Mouse (Mus musculus) forebrain, embryonic 13.5 days (tissue): ENCODE data around the gene Rnf216. TPM values are rescaled to one million over a fixed set of nuclear protein-coding genes. Genes with fewer than 3 reads are reported as not detected.

Experiments
- ATAC-seq: fragments of 200-750 bp; cut with Nextera tagmentation; 2 replicates; pipeline ENCODE4 v1.8.0; 2017
- H3K27ac ChIP-seq: fragments of 300-500 bp; sonication (generic); 2 replicates; pipeline ENCODE4 v1.5.1; 2015; ENCODE audit warnings: inconsistent platforms, mild to moderate bottlenecking, moderate library complexity
- H3K27me3 ChIP-seq: fragments of 300-500 bp; sonication (generic); 2 replicates; pipeline ENCODE4 v1.6.1; 2015; ENCODE audit warnings: mild to moderate bottlenecking, inconsistent platforms
- H3K36me3 ChIP-seq: fragments of 300-500 bp; sonication (generic); 2 replicates; pipeline ENCODE4 v1.6.1; 2015; ENCODE audit warnings: mild to moderate bottlenecking, inconsistent platforms; ENCODE audit not compliant: poor library complexity, severe bottlenecking
- H3K4me1 ChIP-seq: fragments of 300-500 bp; sonication (generic); 2 replicates; pipeline ENCODE4 v1.6.1; 2015; ENCODE audit warnings: inconsistent platforms
- H3K4me2 ChIP-seq: fragments of 300-500 bp; sonication (generic); 2 replicates; pipeline ENCODE4 v1.6.1; 2015; ENCODE audit warnings: inconsistent platforms, mild to moderate bottlenecking, moderate library complexity
- H3K4me3 ChIP-seq: fragments of 300-500 bp; sonication (generic); 2 replicates; pipeline ENCODE4 v1.5.1; 2015; ENCODE audit warnings: mild to moderate bottlenecking, inconsistent platforms
- H3K9ac ChIP-seq: fragments of 300-500 bp; sonication (generic); 2 replicates; pipeline ENCODE4 v1.6.1; 2015; ENCODE audit warnings: mild to moderate bottlenecking, inconsistent platforms
- H3K9me3 ChIP-seq: fragments of 300-500 bp; sonication (generic); replicated peaks from 2 replicates; pipeline ENCODE4 v1.6.1; 2016; ENCODE audit warnings: inconsistent platforms
- WGBS: fragments of 180-500 bp; shearing (Covaris S2); methylation state at CpG from one replicate; pipeline ENCODE4 v1.1.7; 2015; 5-methylcytosine and 5-hydroxymethylcytosine counted together
- polyA plus RNA-seq: library from polyadenylated mRNA; unstranded; fragments of >200 nt; fragmentation: Nextera tagmentation; extraction: Ambion mirVana; gene quantifications from 2 replicates; pipeline ENCODE4 v1.2.1, GENCODE M21; 2015

The Rnf216 gene
- polyA plus RNA-seq, 1 experiment from 2014 or later: 36.7 TPM

DNA sequence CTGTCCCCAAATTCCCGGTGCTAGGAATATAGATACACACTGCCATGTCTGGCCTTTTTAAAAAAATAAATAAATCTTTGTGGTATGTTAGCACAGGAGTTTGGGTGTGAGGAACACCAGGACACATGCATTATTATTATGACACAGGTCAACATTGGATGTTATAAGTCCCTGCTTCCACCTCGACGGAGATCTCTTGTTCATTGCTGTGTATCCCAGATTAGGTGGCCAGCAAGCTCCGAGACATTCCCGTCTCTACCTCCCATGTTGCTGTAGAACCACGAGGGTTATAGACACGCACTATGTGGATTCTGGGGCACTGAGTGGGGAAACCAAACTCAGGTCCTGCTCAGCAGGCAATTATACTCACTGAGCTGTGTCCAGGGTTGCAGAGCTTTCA lies 17.5 kb downstream of the Rnf216 start:
- WGBS: 93% methylated on average over 7 of the region's 7 CpGs
- no peak for ATAC-seq

DNA sequence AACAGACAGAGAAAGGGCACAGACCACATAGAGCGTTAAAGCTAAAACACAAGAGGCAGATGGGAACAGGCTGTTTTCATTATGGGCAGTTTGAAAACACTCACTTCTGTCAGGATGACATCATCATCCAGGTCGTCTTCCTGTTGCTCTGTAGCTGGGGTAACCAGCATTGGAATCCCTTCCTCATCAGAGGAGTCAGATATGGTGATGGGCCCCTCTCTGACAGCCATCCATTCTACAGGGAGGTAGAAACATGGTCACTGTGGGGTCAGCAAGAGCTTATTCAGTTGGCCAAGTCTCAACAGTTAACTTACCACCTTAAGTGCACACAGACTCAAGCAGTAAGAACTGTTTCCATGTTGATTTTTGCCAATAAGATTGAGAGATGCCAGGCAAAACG lies 19.9 kb downstream of the Rnf216 start:
- Histone ChIP-seq H3K4me3 (no peak overlapping the region), H3K27ac (no peak overlapping the region), H3K36me3 (peaks cover 50% of the 10 kb centered on the region), H3K9ac (no peak overlapping the region), H3K4me2 (no peak overlapping the region), H3K27me3 (no peaks in the 10 kb centered on the region), H3K4me1 (no peaks in the 10 kb centered on the region), H3K9me3 (no peaks in the 10 kb centered on the region)
- 70% methylated on average over 3 of the region's 3 CpGs for WGBS
- no peak for ATAC-seq

More for the DNA sequence above, 17.5 kb downstream of the Rnf216 start:
- Histone ChIP-seq H3K9me3 (no peaks in the 10 kb centered on the region), H3K9ac (no peak overlapping the region), H3K4me1 (peaks cover 2% of the 10 kb centered on the region), H3K27me3 (no peaks in the 10 kb centered on the region), H3K27ac (no peak overlapping the region), H3K36me3 (peaks cover 26% of the 10 kb centered on the region), H3K4me3 (no peak overlapping the region), H3K4me2 (no peak overlapping the region)

DNA sequence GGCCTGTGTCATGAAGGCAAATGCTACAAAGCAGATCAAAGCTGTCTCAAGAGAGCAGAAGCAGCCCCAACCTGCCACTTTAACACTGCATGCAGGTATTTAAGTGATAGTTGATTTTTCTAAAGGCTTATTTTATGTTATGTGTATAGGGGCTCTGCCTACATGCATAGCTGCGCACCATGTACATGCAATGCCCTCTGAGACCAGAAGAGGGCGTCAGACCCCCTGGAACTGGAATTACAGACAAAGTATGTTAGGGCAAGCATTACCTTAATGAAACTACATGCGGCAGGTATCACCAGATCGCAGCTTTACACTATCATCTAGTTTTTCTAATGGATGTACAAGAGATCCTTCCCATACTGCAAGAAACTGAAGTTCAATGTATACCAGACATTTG lies 27.9 kb downstream of the Rnf216 start:
- Histone ChIP-seq H3K27me3 (no peaks in the 10 kb centered on the region), H3K9ac (no peak overlapping the region), H3K9me3 (no peaks in the 10 kb centered on the region), H3K4me1 (no peaks in the 10 kb centered on the region), H3K36me3 (peaks cover 84% of the 10 kb centered on the region), H3K27ac (no peak overlapping the region), H3K4me2 (no peak overlapping the region), H3K4me3 (no peak overlapping the region)
- 64% methylated on average over 4 of the region's 4 CpGs for WGBS
- ATAC-seq: no peak

DNA sequence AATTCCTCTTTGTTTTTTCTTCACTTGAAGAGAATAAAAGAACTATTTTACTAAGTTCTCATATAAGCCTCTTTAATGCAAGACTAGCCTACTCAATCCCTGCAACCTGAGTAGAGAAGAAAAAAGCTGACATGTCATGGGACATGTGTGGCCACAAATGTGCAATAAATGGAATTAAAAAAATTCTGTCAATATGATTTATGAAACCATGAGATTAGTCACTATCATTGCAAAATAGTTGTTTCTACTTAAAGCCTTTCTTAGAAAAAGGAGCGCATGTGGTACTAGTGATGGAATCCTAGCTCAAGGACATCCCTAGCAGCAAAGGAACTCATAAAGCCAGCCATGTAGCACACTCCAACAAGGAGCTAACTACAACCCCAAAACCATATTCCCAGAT lies 33.0 kb downstream of the Rnf216 start:
- H3K36me3 ChIP-seq: peaks cover 91% of the 10 kb centered on the region
- H3K9me3 ChIP-seq: no peaks in the 10 kb centered on the region
- ATAC-seq: no peak
- no peaks in the 10 kb centered on the region for H3K27me3 ChIP-seq
- H3K9ac ChIP-seq: no peak overlapping the region
- H3K27ac ChIP-seq: no peak overlapping the region
- 100% methylated on average over 1 of the region's 1 CpGs for WGBS
- no peak overlapping the region for H3K4me2 ChIP-seq
- H3K4me3 ChIP-seq: no peak overlapping the region
- no peaks in the 10 kb centered on the region for H3K4me1 ChIP-seq

DNA sequence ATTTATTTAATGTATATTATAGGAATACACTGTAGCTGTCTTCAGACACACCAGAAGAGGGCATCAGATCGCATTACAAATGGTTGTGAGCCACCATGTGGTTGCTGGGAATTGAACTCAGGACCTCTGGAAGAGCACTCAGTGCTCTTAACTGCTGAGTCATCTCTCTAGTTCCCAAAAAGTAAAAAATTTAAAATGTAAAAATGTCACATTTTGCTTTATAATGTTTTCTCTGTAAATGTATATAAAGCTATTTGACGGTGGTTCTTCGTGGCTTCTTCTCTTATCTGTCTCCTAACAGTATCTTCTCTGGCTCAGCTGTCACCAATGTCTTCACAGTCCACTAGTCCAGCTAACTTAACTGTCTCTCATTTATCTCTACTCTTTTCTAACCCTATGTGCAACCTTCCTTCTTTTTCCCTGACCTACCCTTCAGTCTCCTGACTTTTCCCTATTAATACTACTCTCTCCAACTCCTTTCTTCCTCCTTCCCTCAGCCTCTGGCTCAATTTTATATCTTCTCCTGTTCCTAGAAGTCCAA lies 36.1 kb downstream of the Rnf216 start:
- Histone ChIP-seq H3K9ac (no peak overlapping the region), H3K27ac (no peak overlapping the region), H3K36me3 (peaks cover 91% of the 10 kb centered on the region), H3K27me3 (no peaks in the 10 kb centered on the region), H3K4me2 (no peak overlapping the region), H3K9me3 (no peaks in the 10 kb centered on the region), H3K4me1 (no peaks in the 10 kb centered on the region), H3K4me3 (no peak overlapping the region)
- no peak for ATAC-seq
- 95% methylated on average over 3 of the region's 3 CpGs for WGBS

DNA sequence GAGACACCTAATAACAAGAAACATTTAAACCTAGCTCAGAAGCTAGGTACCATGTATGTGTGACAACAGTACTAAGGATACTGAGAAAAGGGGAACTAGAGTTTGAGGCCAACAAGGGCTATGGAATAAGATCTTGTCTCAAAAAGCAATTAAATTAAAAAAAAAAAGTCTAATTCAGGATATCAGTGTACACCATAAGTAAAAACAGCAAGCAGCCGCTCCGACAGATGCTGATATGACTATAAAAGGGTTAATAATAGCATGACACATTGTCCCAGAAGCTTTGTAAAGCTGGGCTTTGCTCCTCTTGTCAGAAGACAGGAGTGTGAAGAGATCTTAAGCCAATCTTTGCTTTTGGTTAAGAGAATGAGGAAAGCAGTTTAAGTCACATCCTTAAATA lies 36.8 kb downstream of the Rnf216 start:
- Histone ChIP-seq H3K4me3 (no peak overlapping the region), H3K27me3 (no peaks in the 10 kb centered on the region), H3K4me1 (no peaks in the 10 kb centered on the region), H3K27ac (no peak overlapping the region), H3K9me3 (no peaks in the 10 kb centered on the region), H3K36me3 (peaks cover 86% of the 10 kb centered on the region), H3K4me2 (no peak overlapping the region), H3K9ac (no peak overlapping the region)
- 93% methylated on average over 2 of the region's 2 CpGs for WGBS
- no peak for ATAC-seq

DNA sequence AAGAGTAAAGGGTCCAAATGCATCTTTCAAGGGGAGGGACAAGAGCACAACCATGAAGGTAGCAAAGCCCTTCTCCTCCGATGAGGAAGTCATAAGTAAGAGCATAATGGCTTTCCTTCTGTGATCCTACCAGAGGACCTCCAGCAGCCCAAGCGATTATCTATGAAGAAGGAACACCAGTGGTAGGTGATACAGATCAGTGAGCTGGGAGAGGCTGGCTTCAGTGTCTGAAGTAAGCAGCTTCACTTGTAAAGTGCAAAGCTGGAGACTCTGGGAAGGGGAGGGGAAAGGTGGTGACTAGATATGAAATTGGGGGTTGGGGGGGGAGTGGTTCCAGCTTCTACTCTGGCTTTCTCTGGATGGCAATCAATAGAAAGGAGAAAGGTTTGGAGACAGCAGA lies 43.7 kb downstream of the Rnf216 start:
- no peak overlapping the region for H3K9ac ChIP-seq
- H3K27ac ChIP-seq: no peak overlapping the region
- H3K4me3 ChIP-seq: no peak overlapping the region
- peaks cover 61% of the 10 kb centered on the region for H3K36me3 ChIP-seq
- H3K4me2 ChIP-seq: no peak overlapping the region
- 96% methylated on average over 2 of the region's 2 CpGs for WGBS
- no peaks in the 10 kb centered on the region for H3K27me3 ChIP-seq
- no peaks in the 10 kb centered on the region for H3K9me3 ChIP-seq
- no peak for ATAC-seq
- no peaks in the 10 kb centered on the region for H3K4me1 ChIP-seq

DNA sequence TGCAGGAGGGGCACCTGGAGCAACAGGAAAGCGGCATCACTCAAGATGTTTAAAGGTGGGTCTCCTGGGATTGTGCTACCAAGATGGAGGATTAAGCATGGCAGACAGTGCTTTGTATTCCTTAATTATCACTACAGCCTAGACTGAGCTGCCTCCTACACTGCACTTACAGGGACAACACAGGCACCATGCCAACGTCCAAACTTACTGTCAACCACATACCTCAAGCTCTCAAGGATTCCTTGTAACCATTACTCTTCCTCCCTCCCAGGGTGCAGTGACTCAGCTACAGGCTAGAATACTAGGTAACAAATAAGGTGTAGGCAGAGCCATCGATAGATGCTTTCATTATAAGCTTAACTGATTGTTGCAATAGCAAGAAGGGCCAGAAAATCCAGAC lies 44.4 kb downstream of the Rnf216 start:
- H3K9me3 ChIP-seq: no peaks in the 10 kb centered on the region
- H3K27ac ChIP-seq: no peak overlapping the region
- peaks cover 62% of the 10 kb centered on the region for H3K36me3 ChIP-seq
- H3K4me1 ChIP-seq: no peaks in the 10 kb centered on the region
- no peaks in the 10 kb centered on the region for H3K27me3 ChIP-seq
- WGBS: 95% methylated on average over 3 of the region's 3 CpGs
- H3K4me2 ChIP-seq: no peak overlapping the region
- H3K4me3 ChIP-seq: no peak overlapping the region
- no peak overlapping the region for H3K9ac ChIP-seq
- no peak for ATAC-seq

DNA sequence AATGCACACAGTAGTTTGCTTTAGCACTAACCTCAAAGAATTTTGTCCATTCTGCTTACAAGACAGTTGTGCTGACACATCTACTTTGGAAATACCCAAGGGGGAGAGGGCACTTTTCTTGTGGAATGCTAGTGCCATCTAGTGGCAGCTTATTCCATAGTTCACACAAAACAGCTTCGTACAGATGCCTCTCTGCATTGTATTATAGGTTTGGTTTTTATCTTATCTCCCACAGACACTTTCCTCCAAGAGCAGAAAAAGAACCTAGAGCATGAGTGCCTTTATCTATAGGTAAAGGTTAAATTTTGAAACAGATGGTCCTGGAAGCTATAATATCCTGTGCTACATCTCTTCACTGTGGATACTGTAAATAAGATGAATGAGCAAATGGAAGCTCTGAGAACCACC lies 46.2 kb downstream of the Rnf216 start:
- peaks cover 63% of the 10 kb centered on the region for H3K36me3 ChIP-seq
- WGBS: 12% methylated on average over 1 of the region's 1 CpGs
- 0 out of 2 replicates have a peak, but pooled peaks have one; percentile 43 for ATAC-seq
- H3K9ac ChIP-seq: no peak overlapping the region
- H3K27me3 ChIP-seq: no peaks in the 10 kb centered on the region
- no peak overlapping the region for H3K4me3 ChIP-seq
- no peak overlapping the region; the same call in 1 of the 2 replicates for H3K27ac ChIP-seq
- no peak overlapping the region for H3K4me2 ChIP-seq
- H3K9me3 ChIP-seq: no peaks in the 10 kb centered on the region
- H3K4me1 ChIP-seq: no peaks in the 10 kb centered on the region

DNA sequence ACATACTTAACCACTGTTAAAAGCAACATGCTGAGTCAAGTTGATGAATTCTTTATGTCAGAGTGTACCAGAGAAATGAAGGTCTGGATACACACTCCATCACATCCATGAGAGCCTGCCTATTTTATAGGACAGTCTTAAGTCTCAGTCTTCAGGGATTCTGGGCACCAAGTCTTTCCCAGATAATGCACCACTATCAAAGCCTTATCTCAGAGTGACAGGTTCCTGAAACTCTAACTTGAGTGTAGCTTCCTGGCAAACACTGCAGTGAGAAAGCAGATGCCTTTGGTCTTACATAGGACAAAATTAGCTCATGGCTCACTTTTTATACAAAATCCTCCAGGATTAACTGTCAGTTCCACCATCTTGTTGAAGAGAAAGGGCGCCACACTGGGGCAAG lies 46.7 kb downstream of the Rnf216 start:
- H3K27me3 ChIP-seq: no peaks in the 10 kb centered on the region
- H3K9me3 ChIP-seq: no peaks in the 10 kb centered on the region
- 100% methylated on average over 1 of the region's 1 CpGs for WGBS
- no peak overlapping the region for H3K4me2 ChIP-seq
- peaks cover 67% of the 10 kb centered on the region for H3K36me3 ChIP-seq
- 0 out of 2 replicates have a peak, but pooled peaks cover 3% of the 10 kb centered on the region for H3K4me1 ChIP-seq
- H3K9ac ChIP-seq: no peak overlapping the region
- H3K27ac ChIP-seq: no peak overlapping the region; the same call in 1 of the 2 replicates
- no peak overlapping the region for H3K4me3 ChIP-seq
- no peak for ATAC-seq

DNA sequence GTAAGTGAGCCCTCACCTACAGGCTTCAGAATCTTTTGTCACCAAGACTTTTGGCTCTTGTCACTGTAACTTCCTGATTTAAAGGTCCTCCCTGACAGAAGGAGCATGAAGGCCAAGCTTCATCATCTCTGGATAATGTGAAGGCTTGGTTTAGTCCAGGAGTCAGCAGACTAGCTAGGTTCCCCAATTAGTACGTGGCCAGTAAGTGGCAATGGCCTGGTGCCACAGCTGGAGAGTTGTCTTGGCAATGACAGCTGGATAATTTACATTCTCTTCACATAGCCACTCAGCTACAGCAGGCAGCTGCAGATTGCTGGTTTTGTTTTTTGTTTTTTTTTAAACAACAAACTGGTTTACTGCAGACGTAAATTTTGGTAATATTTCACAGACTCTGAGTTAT lies 47.6 kb downstream of the Rnf216 start:
- H3K27me3 ChIP-seq: no peaks in the 10 kb centered on the region
- H3K9me3 ChIP-seq: no peaks in the 10 kb centered on the region
- no peak overlapping the region for H3K27ac ChIP-seq
- H3K36me3 ChIP-seq: peaks cover 69% of the 10 kb centered on the region
- no peak overlapping the region for H3K9ac ChIP-seq
- no peak for ATAC-seq
- no peak overlapping the region for H3K4me2 ChIP-seq
- 0 out of 2 replicates have a peak, but pooled peaks cover 4% of the 10 kb centered on the region for H3K4me1 ChIP-seq
- H3K4me3 ChIP-seq: no peak overlapping the region
- 82% methylated on average over 2 of the region's 2 CpGs for WGBS

DNA sequence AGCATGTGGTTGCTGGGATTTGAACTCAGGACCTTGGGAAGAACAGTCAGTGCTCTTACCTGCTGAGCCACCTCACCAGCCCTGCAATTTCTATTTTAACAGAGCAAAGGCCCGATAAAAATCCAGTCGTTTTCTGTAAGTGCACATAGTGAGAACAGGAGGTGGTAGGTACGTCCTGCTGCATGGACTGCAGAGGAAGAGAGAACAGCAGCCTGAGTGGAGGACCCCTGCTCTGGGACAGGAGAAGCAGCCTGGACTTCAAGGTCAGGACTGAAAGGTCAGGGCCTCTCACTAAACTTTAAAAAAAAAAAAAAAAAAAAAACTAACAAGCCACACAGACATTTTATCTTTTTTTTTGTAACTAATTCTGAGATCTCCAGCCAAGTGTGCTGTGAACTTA lies 50.5 kb downstream of the Rnf216 start:
- H3K27ac ChIP-seq: no peak overlapping the region
- H3K27me3 ChIP-seq: no peaks in the 10 kb centered on the region
- no peak overlapping the region for H3K4me2 ChIP-seq
- H3K36me3 ChIP-seq: peaks cover 61% of the 10 kb centered on the region
- no peak for ATAC-seq
- peaks cover 12% of the 10 kb centered on the region for H3K4me1 ChIP-seq
- H3K9ac ChIP-seq: no peak overlapping the region
- no peaks in the 10 kb centered on the region for H3K9me3 ChIP-seq
- 90% methylated on average over 3 of the region's 3 CpGs for WGBS
- H3K4me3 ChIP-seq: no peak overlapping the region

DNA sequence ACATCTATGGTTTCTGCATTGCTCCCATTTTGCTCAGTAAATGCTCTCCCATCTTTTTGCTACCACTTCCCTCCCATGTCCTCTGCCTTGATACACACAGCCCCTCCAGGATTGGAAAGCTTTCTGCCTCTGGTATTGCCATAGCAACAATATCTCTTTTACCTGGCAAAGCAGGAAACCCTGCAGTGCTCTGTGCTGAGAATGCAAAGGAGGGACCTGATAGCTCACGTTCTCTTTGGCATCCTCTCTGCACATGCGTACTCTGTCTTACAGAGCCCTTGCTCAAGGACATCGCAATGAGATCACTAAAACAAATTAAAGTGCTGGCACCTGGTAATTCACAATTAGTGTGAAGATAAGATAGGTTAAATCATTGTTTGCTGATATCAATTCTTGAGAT lies 51.3 kb downstream of the Rnf216 start:
- Histone ChIP-seq H3K9ac (no peak overlapping the region), H3K4me2 (no peak overlapping the region), H3K4me1 (peaks cover 12% of the 10 kb centered on the region), H3K4me3 (no peak overlapping the region), H3K36me3 (peaks cover 58% of the 10 kb centered on the region), H3K27me3 (no peaks in the 10 kb centered on the region), H3K27ac (peak overlapping the region; percentile 11), H3K9me3 (no peaks in the 10 kb centered on the region)
- 75% methylated on average over 3 of the region's 3 CpGs for WGBS
- ATAC-seq: no peak
